Mouse (Mus musculus) liver, embryonic 11.5 days (tissue): Measurements from ENCODE around the gene Lgals12. TPM values are rescaled to one million over a fixed set of nuclear protein-coding genes. Genes with fewer than 3 reads are reported as not detected.

Experiments
- ATAC-seq: fragments of 200-750 bp; cut with Nextera tagmentation; replicated peaks from 2 replicates; pipeline ENCODE4 v1.8.0; 2017; ENCODE audit warnings: moderate number of reproducible peaks, mild to moderate bottlenecking, moderate TSS enrichment, moderate library complexity; ENCODE audit not compliant: low FRiP score
- DNase-seq: peaks from one replicate; pipeline ENCODE4 v3.0.0-alpha.2; 2017; ENCODE audit warnings: low spot score
- H3K27ac ChIP-seq: fragments of 300-500 bp; sonication (generic); 2 replicates; pipeline ENCODE4 v1.5.1; 2014; ENCODE audit warnings: mild to moderate bottlenecking, low read depth, low read length, control low read depth
- H3K27me3 ChIP-seq: fragments of 300-500 bp; sonication (generic); replicated peaks from 2 replicates; pipeline ENCODE4 v1.6.1; 2014; ENCODE audit warnings: low read length, mixed read lengths; ENCODE audit not compliant: control insufficient read depth, insufficient read depth
- H3K36me3 ChIP-seq: fragments of 300-500 bp; sonication (generic); 2 replicates; pipeline ENCODE4 v1.6.1; 2014; ENCODE audit warnings: mild to moderate bottlenecking, low read length, moderate library complexity, mixed read lengths; ENCODE audit not compliant: control insufficient read depth, insufficient read depth
- H3K4me1 ChIP-seq: fragments of 300-500 bp; sonication (generic); replicated peaks from 2 replicates; pipeline ENCODE4 v1.6.1; 2014; ENCODE audit warnings: low read length, mixed read lengths; ENCODE audit not compliant: control insufficient read depth, insufficient read depth
- H3K4me2 ChIP-seq: fragments of 300-500 bp; sonication (generic); 2 replicates; pipeline ENCODE4 v1.6.1; 2014; ENCODE audit warnings: mild to moderate bottlenecking, control low read depth, moderate library complexity
- H3K4me3 ChIP-seq: fragments of 300-500 bp; sonication (generic); 2 replicates; pipeline ENCODE4 v1.5.1; 2014; ENCODE audit warnings: low read depth, low read length, control low read depth
- H3K9ac ChIP-seq: fragments of 300-500 bp; sonication (generic); 2 replicates; pipeline ENCODE4 v1.6.1; 2014; ENCODE audit warnings: low read depth, low read length, control low read depth
- H3K9me3 ChIP-seq: fragments of 300-500 bp; sonication (generic); 2 replicates; pipeline ENCODE4 v1.6.1; 2016; ENCODE audit warnings: low read length, inconsistent platforms, mixed read lengths; ENCODE audit not compliant: control insufficient read depth
- WGBS: fragments of 180-500 bp; shearing (Covaris S2); extraction: QIAGEN DNeasy Blood & Tissue Kit; methylation state at CpG from one replicate; pipeline ENCODE4 v1.1.7; 2014; 5-methylcytosine and 5-hydroxymethylcytosine counted together
- polyA plus RNA-seq: library from polyadenylated mRNA; unstranded; fragments of >200 nt; fragmentation: Nextera tagmentation; extraction: Ambion mirVana; gene quantifications from 2 replicates; pipeline ENCODE4 v1.2.1, GENCODE M21; 2014

The Lgals12 gene
- polyA plus RNA-seq, 1 experiment from 2014 or later, result not detected

GRCm38 (mm10) chr19:7611942-7612757, 5.2 kb upstream of the Lgals12 start, which contains the start of gene Hrasls5:
TSS of gene Hrasls5 (plus strand) at chr19:7612541.
- Histone ChIP-seq H3K27me3 (peaks cover 31% of the 10 kb centered on the region), H3K9ac (no peak within 1 kb of the TSS)

GRCm38 (mm10) chr19:7607690-7608201, 753 bp upstream of the Lgals12 start:
- no peak overlapping the region for H3K4me2 ChIP-seq
- 70% methylated on average over 7 of the region's 7 CpGs for WGBS
- H3K27me3 ChIP-seq, result peaks cover 22% of the 10 kb centered on the region
- ATAC-seq, result no peak
- H3K4me3 ChIP-seq, result no peak overlapping the region
- peaks cover 12% of the 10 kb centered on the region for H3K4me1 ChIP-seq
- H3K27ac ChIP-seq, result no peak overlapping the region
- no peaks in the 10 kb centered on the region for H3K36me3 ChIP-seq
- no peak overlapping the region for H3K9ac ChIP-seq
- H3K9me3 ChIP-seq, result no peaks in the 10 kb centered on the region
- DNase-seq, result peak; percentile 18

More at GRCm38 (mm10) chr19:7611942-7612757, 5.2 kb upstream of the Lgals12 start, which contains the start of gene Hrasls5:
- 5% methylated on average over 54 of the region's 54 CpGs for WGBS
- H3K27ac ChIP-seq, result no peak within 1 kb of the TSS
- peak within 1 kb of the TSS; percentile 46 for H3K4me3 ChIP-seq
- no peaks in the 10 kb centered on the region for H3K36me3 ChIP-seq
- DNase-seq (no peak), ATAC-seq (no peak)
- peak within 1 kb of the TSS; percentile 80 for H3K4me2 ChIP-seq
- peaks cover 3% of the 10 kb centered on the region; the same call in 1 of the 2 replicates for H3K4me1 ChIP-seq
- no peaks in the 10 kb centered on the region for H3K9me3 ChIP-seq

- DNase-seq (no peak), ATAC-seq (no peak)
- Histone ChIP-seq H3K36me3 (no peaks in the 10 kb centered on the region), H3K4me2 (peak overlapping the region; percentile 57), H3K27ac (no peak overlapping the region), H3K27me3 (peaks cover 8% of the 10 kb centered on the region; the same call in 1 of the 2 replicates), H3K4me1 (peaks cover 9% of the 10 kb centered on the region), H3K9me3 (no peaks in the 10 kb centered on the region), H3K4me3 (peak overlapping the region; percentile 20), H3K9ac (no peak overlapping the region)
- 6% methylated on average over 15 of the region's 15 CpGs for WGBS
Measured at GRCm38 (mm10) chr19:7605930-7606783, 836 bp downstream of the Lgals12 start.

- no peak overlapping the region for H3K4me3 ChIP-seq
- DNase-seq, result no peak
- peaks cover 8% of the 10 kb centered on the region; the same call in 1 of the 2 replicates for H3K27me3 ChIP-seq
- H3K9me3 ChIP-seq, result no peaks in the 10 kb centered on the region
- no peak for ATAC-seq
- no peak overlapping the region for H3K9ac ChIP-seq
- no peak overlapping the region for H3K27ac ChIP-seq
- H3K36me3 ChIP-seq, result no peaks in the 10 kb centered on the region
- peaks cover 9% of the 10 kb centered on the region for H3K4me1 ChIP-seq
- no peak overlapping the region for H3K4me2 ChIP-seq
Measured at GRCm38 (mm10) chr19:7605013-7605412, 2.0 kb downstream of the Lgals12 start.

GRCm38 (mm10) chr19:7604107-7604506, 2.9 kb downstream of the Lgals12 start:
- 87% methylated on average over 10 of the region's 10 CpGs for WGBS
- no peak overlapping the region for H3K4me2 ChIP-seq
- ATAC-seq, result no peak
- H3K9me3 ChIP-seq, result no peaks in the 10 kb centered on the region
- peaks cover 5% of the 10 kb centered on the region; the same call in 1 of the 2 replicates for H3K27me3 ChIP-seq
- H3K27ac ChIP-seq, result no peak overlapping the region
- H3K4me3 ChIP-seq, result no peak overlapping the region
- DNase-seq, result no peak
- no peaks in the 10 kb centered on the region for H3K36me3 ChIP-seq
- no peak overlapping the region for H3K9ac ChIP-seq
- H3K4me1 ChIP-seq, result peaks cover 9% of the 10 kb centered on the region

- H3K27ac ChIP-seq, result no peak overlapping the region
- ATAC-seq, result no peak
- no peak overlapping the region for H3K9ac ChIP-seq
- no peaks in the 10 kb centered on the region for H3K27me3 ChIP-seq
- no peak overlapping the region for H3K4me3 ChIP-seq
- H3K4me2 ChIP-seq, result no peak overlapping the region
- 74% methylated on average over 4 of the region's 4 CpGs for WGBS
- H3K9me3 ChIP-seq, result no peaks in the 10 kb centered on the region
- no peaks in the 10 kb centered on the region for H3K36me3 ChIP-seq
- no peak for DNase-seq
- H3K4me1 ChIP-seq, result peaks cover 4% of the 10 kb centered on the region
Measured at GRCm38 (mm10) chr19:7601551-7601950, 5.4 kb downstream of the Lgals12 start.

- H3K27ac ChIP-seq, result no peak overlapping the region
- DNase-seq, result no peak
- H3K27me3 ChIP-seq, result no peaks in the 10 kb centered on the region
- no peak overlapping the region for H3K4me2 ChIP-seq
- no peaks in the 10 kb centered on the region for H3K4me1 ChIP-seq
- H3K4me3 ChIP-seq, result no peak overlapping the region
- no peak for ATAC-seq
- WGBS, result 37% methylated on average over 4 of the region's 4 CpGs
- no peaks in the 10 kb centered on the region for H3K36me3 ChIP-seq
- H3K9ac ChIP-seq, result no peak overlapping the region
- no peaks in the 10 kb centered on the region for H3K9me3 ChIP-seq
Measured at GRCm38 (mm10) chr19:7598481-7598880, 8.5 kb downstream of the Lgals12 start.

- DNase-seq (no peak), ATAC-seq (no peak)
- H3K4me2 ChIP-seq, result no peak overlapping the region
- no peaks in the 10 kb centered on the region for H3K36me3 ChIP-seq
- no peak overlapping the region for H3K9ac ChIP-seq
- no peak overlapping the region for H3K27ac ChIP-seq
- H3K9me3 ChIP-seq, result no peaks in the 10 kb centered on the region
- no peak overlapping the region for H3K4me3 ChIP-seq
- no peaks in the 10 kb centered on the region for H3K4me1 ChIP-seq
- WGBS, result 13% methylated on average over 2 of the region's 2 CpGs
- no peaks in the 10 kb centered on the region for H3K27me3 ChIP-seq
Measured at GRCm38 (mm10) chr19:7595534-7595933, 11.5 kb downstream of the Lgals12 start.
